Mouse (Mus musculus): ENCODE results near the gene Sel1l3. TPM values are rescaled to one million over a fixed set of nuclear protein-coding genes. Genes with fewer than 3 reads are reported as not detected.

The Sel1l3 gene
- total and polyA plus RNA-seq, 3 experiments = 0.28 to 0.76 (median 0.34) TPM

DNA sequence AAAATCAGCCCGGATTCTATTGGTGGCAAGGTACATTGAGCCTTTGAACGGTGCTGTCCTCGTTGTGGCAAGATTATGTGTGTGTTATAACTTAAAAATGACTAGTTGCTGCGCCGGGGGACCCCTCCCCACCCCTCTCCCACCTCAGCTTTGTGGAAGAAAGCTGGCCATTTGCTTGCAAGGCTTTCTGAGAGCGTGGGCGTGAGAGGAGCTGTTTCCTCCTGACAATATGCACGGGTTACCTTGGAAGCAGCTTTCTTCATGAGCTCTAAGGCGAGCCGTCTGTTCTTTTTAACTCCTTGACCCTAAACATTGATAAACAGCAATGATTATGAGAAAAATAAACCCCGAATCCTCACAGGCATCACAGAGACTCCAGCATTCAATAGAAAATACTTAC lies 74.2 kb downstream of the Sel1l3 start:
- peaks cover 1% of the 10 kb centered on the region for H3K9me3 ChIP-seq (replicated peaks; ENCODE audit: low read length)
- no peaks in the 10 kb centered on the region for H3K27me3 ChIP-seq (replicated peaks)
- H3K36me3 ChIP-seq (replicated peaks in 1 of 2; ENCODE audit: control insufficient read depth in 1 of 2, insufficient read depth in 1 of 2, low read length in 1 of 2) = no peaks in the 10 kb centered on the region
- H3K4me1 ChIP-seq (ENCODE audit: control insufficient read depth in 1 of 2, insufficient read depth in 2 of 2) = peaks cover 12 to 44% of the 10 kb centered on the region in 2 experiments
- in situ Hi-C loops (cut with MboI; ENCODE audit: low pct_ligation_motif_present, low pct_unique_long_range_greater_than_20kb, low sequenced_read_pairs) = no loop called here
- no peak for DNase-seq (ENCODE audit: extremely low read depth)
- peak overlapping the region; percentile 52 for H3K4me2 ChIP-seq (ENCODE audit: insufficient read depth, low read depth, poor library complexity, severe bottlenecking)
- no peak overlapping the region for H3K4me3 ChIP-seq (replicated peaks in 1 of 3; ENCODE audit: low read depth in 2 of 3, low read length in 2 of 3, poor library complexity in 1 of 3)
- H3K27ac ChIP-seq (ENCODE audit: insufficient read depth, low read depth) = no peak overlapping the region
- dilution Hi-C loops (cut with MboI; ENCODE audit: extremely low pct_ligation_motif_present, extremely low pct_unique_long_range_greater_than_20kb, low sequenced_read_pairs) = no loop called here
- TF ChIP-seq TBP (conservative IDR thresholded peaks at IDR 0.05; ENCODE audit: low read depth, low read length) (no peak), MEF2A (IDR thresholded peaks at IDR 0.05; ENCODE audit: borderline replicate concordance, low read depth, low read length) (no peak), MAFK (IDR thresholded peaks at IDR 0.05; ENCODE audit: insufficient replicate concordance, low read length) (no peak), E2F4 (IDR thresholded peaks at IDR 0.05; ENCODE audit: insufficient replicate concordance, low read depth, low read length) (no peak), RCOR1 (conservative IDR thresholded peaks at IDR 0.05; ENCODE audit: low read depth, low read length) (no peak), MAZ (IDR thresholded peaks at IDR 0.05; ENCODE audit: low read depth, low read length) (no peak), JUN (IDR thresholded peaks at IDR 0.05; ENCODE audit: insufficient read depth, low read depth, low read length) (no peak), HCFC1 (IDR thresholded peaks at IDR 0.05; ENCODE audit: low read depth, low read length) (no peak), MAX (IDR thresholded peaks at IDR 0.05; ENCODE audit: low read length) (no peak), ZMIZ1 (IDR thresholded peaks at IDR 0.05; ENCODE audit: low read depth, low read length) (no peak)
- H3K9ac ChIP-seq (ENCODE audit: insufficient read depth, low read depth) = no peak overlapping the region
- no peaks in the 10 kb centered on the region for H3K79me2 ChIP-seq (replicated peaks; ENCODE audit: control insufficient read depth, extremely low read depth, insufficient read depth, poor library complexity, severe bottlenecking)

DNA sequence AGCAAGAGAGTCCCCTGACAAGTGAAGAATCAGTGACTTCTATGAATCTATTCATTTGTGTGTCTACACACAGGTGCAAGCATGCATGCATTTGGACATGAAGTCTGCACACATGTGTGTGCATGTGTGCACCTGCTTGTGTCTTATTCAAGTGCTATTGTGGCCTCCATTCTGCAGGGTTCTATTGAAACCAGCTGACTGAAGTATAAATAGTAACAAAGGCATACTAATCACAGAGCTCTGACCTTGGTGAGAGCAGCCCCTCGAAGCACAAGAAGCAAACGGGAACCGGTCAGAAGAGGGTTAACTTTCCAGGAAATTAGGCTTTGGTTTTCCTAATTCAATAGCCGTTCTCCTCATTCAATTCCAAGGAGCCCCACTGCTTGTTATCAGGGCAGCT lies 74.6 kb downstream of the Sel1l3 start:
- peak overlapping the region; percentile 52; the same call in 1 of the 2 replicates for H3K4me2 ChIP-seq (ENCODE audit: insufficient read depth, low read depth, poor library complexity, severe bottlenecking)
- in situ Hi-C loops (cut with MboI; ENCODE audit: low pct_ligation_motif_present, low pct_unique_long_range_greater_than_20kb, low sequenced_read_pairs) (no loop called here), dilution Hi-C loops (cut with MboI; ENCODE audit: extremely low pct_ligation_motif_present, extremely low pct_unique_long_range_greater_than_20kb, low sequenced_read_pairs) (no loop called here)
- no peaks in the 10 kb centered on the region for H3K36me3 ChIP-seq (replicated peaks in 1 of 2; ENCODE audit: control insufficient read depth in 1 of 2, insufficient read depth in 1 of 2, low read length in 1 of 2)
- no peaks in the 10 kb centered on the region for H3K27me3 ChIP-seq (replicated peaks)
- H3K4me1 ChIP-seq (ENCODE audit: control insufficient read depth in 1 of 2, insufficient read depth in 2 of 2) = peaks cover 12 to 44% of the 10 kb centered on the region in 2 experiments
- H3K79me2 ChIP-seq (replicated peaks; ENCODE audit: control insufficient read depth, extremely low read depth, insufficient read depth, poor library complexity, severe bottlenecking) = no peaks in the 10 kb centered on the region
- no peak overlapping the region for H3K9ac ChIP-seq (ENCODE audit: insufficient read depth, low read depth)
- DNase-seq (ENCODE audit: extremely low read depth) = no peak
- no peak overlapping the region for H3K4me3 ChIP-seq (replicated peaks in 1 of 3; ENCODE audit: low read depth in 2 of 3, low read length in 2 of 3, poor library complexity in 1 of 3)
- 0 out of 2 replicates have a peak, but pooled peaks have one; percentile 15 for TF ChIP-seq MEF2A (IDR thresholded peaks at IDR 0.05; ENCODE audit: borderline replicate concordance, low read depth, low read length)
- no peak for TF ChIP-seq ZNF384 (IDR thresholded peaks at IDR 0.05; ENCODE audit: low read depth, low read length)
- TF ChIP-seq BHLHE40 (IDR thresholded peaks at IDR 0.05; ENCODE audit: low read depth, low read length) = 0 out of 2 replicates have a peak, but pooled peaks have one; percentile 3
- TF ChIP-seq IRF4 (IDR thresholded peaks at IDR 0.05; ENCODE audit: low read depth, low read length) = 0 out of 2 replicates have a peak, but pooled peaks have one; percentile 9
- TF ChIP-seq ZMIZ1 (IDR thresholded peaks at IDR 0.05; ENCODE audit: low read depth, low read length) = no peak
- no peak overlapping the region for H3K27ac ChIP-seq (ENCODE audit: insufficient read depth, low read depth)
- H3K9me3 ChIP-seq (replicated peaks; ENCODE audit: low read length) = no peaks in the 10 kb centered on the region

Measured in CH12.LX (cell line).